Mouse (Mus musculus) CH12.LX (cell line): ENCODE data around the gene Krt12. TPM values are rescaled to one million over a fixed set of nuclear protein-coding genes. Genes with fewer than 3 reads are reported as not detected.

Experiments used
- DNase-seq: peaks from one replicate; pipeline ENCODE4 v3.0.0-alpha.2; 2013; ENCODE audit errors: extremely low read depth
- H3K27ac ChIP-seq: 2 replicates; pipeline ENCODE4 v1.5.1; 2012; ENCODE audit warnings: low read depth, mild to moderate bottlenecking, control low read depth, moderate library complexity; ENCODE audit not compliant: insufficient read depth
- H3K27me3 ChIP-seq: replicated peaks from 2 replicates; pipeline ENCODE3; 2012; ENCODE audit warnings: inconsistent platforms
- H3K36me3 ChIP-seq, 2 experiments: replicated peaks in 1 of 2; 2 replicates each; pipeline versions ENCODE3 to v1.6.1; 2012; ENCODE audit warnings: inconsistent platforms in 1 of 2, low read length in 1 of 2, mild to moderate bottlenecking in 1 of 2, mixed read lengths in 1 of 2, moderate library complexity in 1 of 2; ENCODE audit not compliant: control insufficient read depth in 1 of 2, insufficient read depth in 1 of 2
- H3K4me1 ChIP-seq, 2 experiments: 2 replicates each; pipeline ENCODE4 v1.6.1; 2012; ENCODE audit warnings: inconsistent platforms in 1 of 2, moderate library complexity in 1 of 2; ENCODE audit not compliant: insufficient read depth in 2 of 2, control insufficient read depth in 1 of 2
- H3K4me2 ChIP-seq: 2 replicates; pipeline ENCODE4 v1.6.1; 2012; ENCODE audit warnings: low read depth, mild to moderate bottlenecking, control low read depth; ENCODE audit not compliant: poor library complexity, insufficient read depth, severe bottlenecking
- H3K4me3 ChIP-seq, 3 experiments: fragments of 150-350 bp in 1 of 3; sonication (generic) in 1 of 3; replicated peaks in 1 of 3; 2 replicates each; pipeline versions ENCODE3 to v1.5.1; 2011 to 2012; ENCODE audit warnings: low read depth in 2 of 3, low read length in 2 of 3, mild to moderate bottlenecking in 2 of 3, moderate library complexity in 2 of 3, control low read depth in 1 of 3, improper control_type of control experiment in 1 of 3, inconsistent platforms in 1 of 3, mixed read lengths in 1 of 3; ENCODE audit not compliant: poor library complexity in 1 of 3
- H3K79me2 ChIP-seq: replicated peaks from 2 replicates; pipeline ENCODE4 v1.6.1; 2012; ENCODE audit warnings: mild to moderate bottlenecking, moderate library complexity; ENCODE audit not compliant: control insufficient read depth, poor library complexity, insufficient read depth, severe bottlenecking; ENCODE audit errors: extremely low read depth
- H3K9ac ChIP-seq: 2 replicates; pipeline ENCODE4 v1.6.1; 2012; ENCODE audit warnings: low read depth, mild to moderate bottlenecking, control low read depth, moderate library complexity; ENCODE audit not compliant: insufficient read depth
- H3K9me3 ChIP-seq: replicated peaks from 2 replicates; pipeline ENCODE3; 2012; ENCODE audit warnings: low read length, inconsistent platforms, mixed read lengths
- CHD1 ChIP-seq: IDR thresholded peaks from 2 replicates; pipeline ENCODE4 v1.6.1; 2012; ENCODE audit warnings: low read depth, low read length, improper control_type of control experiment, inconsistent platforms
- CHD2 ChIP-seq: IDR thresholded peaks from 2 replicates; pipeline ENCODE4 v1.6.1; 2011; ENCODE audit warnings: low read length, improper control_type of control experiment
- CTCF ChIP-seq, 2 experiments: IDR thresholded peaks in 1 of 2; conservative IDR thresholded peaks in 1 of 2; 2 replicates each; pipeline ENCODE4 v1.5.1; 2011 to 2012; ENCODE audit warnings: low read depth in 2 of 2, low read length in 2 of 2, improper control_type of control experiment in 1 of 2, inconsistent platforms in 1 of 2, mild to moderate bottlenecking in 1 of 2, moderate library complexity in 1 of 2
- E2F4 ChIP-seq: IDR thresholded peaks from 2 replicates; pipeline ENCODE4 v1.6.1; 2011; ENCODE audit warnings: low read depth, low read length, improper control_type of control experiment; ENCODE audit not compliant: insufficient replicate concordance
- ELF1 ChIP-seq: IDR thresholded peaks from 2 replicates; pipeline ENCODE4 v1.6.1; 2014; ENCODE audit warnings: low read depth, mild to moderate bottlenecking, inconsistent platforms, low read length, improper control_type of control experiment
- EP300 ChIP-seq: IDR thresholded peaks from 2 replicates; pipeline ENCODE4 v1.6.1; 2011; ENCODE audit warnings: low read length, improper control_type of control experiment
- ETS1 ChIP-seq: conservative IDR thresholded peaks from 2 replicates; pipeline ENCODE4 v1.6.1; 2012; ENCODE audit warnings: low read depth, mild to moderate bottlenecking, inconsistent platforms, low read length, improper control_type of control experiment, moderate library complexity
- HCFC1 ChIP-seq: IDR thresholded peaks from 2 replicates; pipeline ENCODE4 v1.6.1; 2012; ENCODE audit warnings: low read depth, mild to moderate bottlenecking, inconsistent platforms, low read length, improper control_type of control experiment
- IRF4 ChIP-seq: IDR thresholded peaks from 2 replicates; pipeline ENCODE4 v1.6.1; 2014; ENCODE audit warnings: low read depth, mild to moderate bottlenecking, inconsistent platforms, low read length, improper control_type of control experiment
- KAT2A ChIP-seq: IDR thresholded peaks from 2 replicates; pipeline ENCODE4 v1.6.1; 2012; ENCODE audit warnings: low read length, improper control_type of control experiment, inconsistent platforms; ENCODE audit not compliant: insufficient replicate concordance
- MAZ ChIP-seq: IDR thresholded peaks from 2 replicates; pipeline ENCODE4 v1.6.1; 2012; ENCODE audit warnings: low read depth, mild to moderate bottlenecking, inconsistent platforms, low read length, improper control_type of control experiment, moderate library complexity
- MEF2A ChIP-seq: IDR thresholded peaks from 2 replicates; pipeline ENCODE4 v1.6.1; 2014; ENCODE audit warnings: low read depth, mild to moderate bottlenecking, inconsistent platforms, low read length, improper control_type of control experiment, borderline replicate concordance
- MXI1 ChIP-seq: IDR thresholded peaks from 2 replicates; pipeline ENCODE4 v1.6.1; 2011; ENCODE audit warnings: mild to moderate bottlenecking, low read depth, low read length, improper control_type of control experiment
- NELFE ChIP-seq: IDR thresholded peaks from 2 replicates; pipeline ENCODE4 v1.6.1; 2011; ENCODE audit warnings: low read depth, low read length, improper control_type of control experiment
- NRF1 ChIP-seq: IDR thresholded peaks from 2 replicates; pipeline ENCODE4 v1.6.1; 2014; ENCODE audit warnings: low read depth, mild to moderate bottlenecking, inconsistent platforms, low read length, improper control_type of control experiment, moderate library complexity
- POLR2A ChIP-seq: IDR thresholded peaks from 2 replicates; pipeline ENCODE4 v1.6.1; 2011; ENCODE audit warnings: low read depth, mild to moderate bottlenecking, improper control_type of control experiment, low read length
- POLR2AphosphoS2 ChIP-seq: IDR thresholded peaks from 2 replicates; pipeline ENCODE4 v1.6.1; 2011; ENCODE audit warnings: low read depth, low read length, improper control_type of control experiment
- RCOR1 ChIP-seq: conservative IDR thresholded peaks from 2 replicates; pipeline ENCODE4 v1.6.1; 2012; ENCODE audit warnings: low read depth, mild to moderate bottlenecking, inconsistent platforms, low read length, improper control_type of control experiment
- SIN3A ChIP-seq: IDR thresholded peaks from 2 replicates; pipeline ENCODE4 v1.6.1; 2012; ENCODE audit warnings: low read length, improper control_type of control experiment, inconsistent platforms
- SMC3 ChIP-seq: IDR thresholded peaks from 2 replicates; pipeline ENCODE4 v1.6.1; 2011; ENCODE audit warnings: low read depth, low read length, improper control_type of control experiment
- TBP ChIP-seq: conservative IDR thresholded peaks from 2 replicates; pipeline ENCODE4 v1.6.1; 2011; ENCODE audit warnings: low read depth, low read length, improper control_type of control experiment
- TCF12 ChIP-seq: IDR thresholded peaks from 2 replicates; pipeline ENCODE4 v1.6.1; 2014; ENCODE audit warnings: low read depth, mild to moderate bottlenecking, inconsistent platforms, low read length, improper control_type of control experiment
- USF1 ChIP-seq: IDR thresholded peaks from 2 replicates; pipeline ENCODE4 v1.6.1; 2014; ENCODE audit warnings: low read depth, mild to moderate bottlenecking, inconsistent platforms, low read length, improper control_type of control experiment
- ZKSCAN1 ChIP-seq: IDR thresholded peaks from 2 replicates; pipeline ENCODE4 v1.6.1; 2012; ENCODE audit warnings: low read depth, inconsistent platforms, low read length, improper control_type of control experiment, borderline replicate concordance
- ZMIZ1 ChIP-seq: IDR thresholded peaks from 2 replicates; pipeline ENCODE4 v1.6.1; 2012; ENCODE audit warnings: low read depth, mild to moderate bottlenecking, inconsistent platforms, low read length, improper control_type of control experiment
- dilution Hi-C: fragments of 300-500 bp; cut with MboI; formaldehyde crosslinking; loops from 2 replicates; pipeline ENCODE4 v1.14.3; 2020; ENCODE audit warnings: low sequenced_read_pairs; ENCODE audit not compliant: extremely low pct_unique_long_range_greater_than_20kb, extremely low pct_ligation_motif_present
- in situ Hi-C: fragments of 300-500 bp; cut with MboI; formaldehyde crosslinking; loops from 3 replicates; pipeline ENCODE4 v1.14.3; 2019; ENCODE audit warnings: low sequenced_read_pairs, low pct_ligation_motif_present, low pct_unique_long_range_greater_than_20kb, mixed read lengths
- polyA plus RNA-seq: library from polyadenylated mRNA; unstranded; fragments of >175 nt; gene quantifications from 2 replicates; pipeline ENCODE4 v1.2.1, GENCODE M21; 2012; ENCODE audit warnings: low read depth; ENCODE audit not compliant: insufficient read length
- total RNA-seq, 2 experiments: library from RNA; depleted of rRNA; stranded (reverse); fragments of 300-350 nt in 1 of 2; fragments of >200 nt in 1 of 2; gene quantifications; 2 replicates each; pipeline ENCODE4 v1.2.3; 2012 to 2014

Gene Krt12
- total and polyA plus RNA-seq, 3 experiments: not detected

DNA sequence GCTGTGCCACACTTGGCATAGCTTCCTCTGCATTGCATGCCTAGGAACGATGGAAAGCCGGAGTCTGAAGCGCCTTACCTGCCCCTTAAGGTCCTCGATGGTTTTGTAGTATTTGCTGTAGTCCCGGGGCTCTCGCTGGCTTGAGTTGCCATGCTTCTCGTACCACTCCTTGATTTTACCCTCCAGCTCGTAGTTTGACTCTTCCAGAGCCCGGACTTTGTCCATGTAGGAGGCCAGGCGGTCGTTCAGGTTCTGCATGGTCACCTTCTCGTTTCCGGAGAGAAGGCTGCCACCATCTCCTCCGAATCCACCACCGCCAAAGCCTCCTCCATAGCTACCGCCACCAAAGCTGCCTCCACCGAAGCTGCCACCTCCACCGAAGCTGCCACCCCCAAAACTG, 33.4 kb downstream of the Krt12 start:
- TF ChIP-seq NRF1 (no peak), POLR2AphosphoS2 (0 out of 2 replicates have a peak, but pooled peaks have one; percentile 39)
- Histone ChIP-seq H3K27me3 (no peaks in the 10 kb centered on the region), H3K9me3 (no peaks in the 10 kb centered on the region), H3K79me2 (no peaks in the 10 kb centered on the region), H3K9ac (no peak overlapping the region), H3K4me2 (no peak overlapping the region), H3K27ac (no peak overlapping the region), H3K36me3 (peaks cover 6 to 34% of the 10 kb centered on the region in 2 experiments), H3K4me1 (peaks cover 5 to 20% of the 10 kb centered on the region in 2 experiments), H3K4me3 (no peak overlapping the region)
- in situ Hi-C loops (loop anchor here (25.0 kb wide), 1 partner anchor 899 kb away; no protein-coding TSS in a partner anchor), dilution Hi-C loops (no loop called here)
- no peak for DNase-seq

DNA sequence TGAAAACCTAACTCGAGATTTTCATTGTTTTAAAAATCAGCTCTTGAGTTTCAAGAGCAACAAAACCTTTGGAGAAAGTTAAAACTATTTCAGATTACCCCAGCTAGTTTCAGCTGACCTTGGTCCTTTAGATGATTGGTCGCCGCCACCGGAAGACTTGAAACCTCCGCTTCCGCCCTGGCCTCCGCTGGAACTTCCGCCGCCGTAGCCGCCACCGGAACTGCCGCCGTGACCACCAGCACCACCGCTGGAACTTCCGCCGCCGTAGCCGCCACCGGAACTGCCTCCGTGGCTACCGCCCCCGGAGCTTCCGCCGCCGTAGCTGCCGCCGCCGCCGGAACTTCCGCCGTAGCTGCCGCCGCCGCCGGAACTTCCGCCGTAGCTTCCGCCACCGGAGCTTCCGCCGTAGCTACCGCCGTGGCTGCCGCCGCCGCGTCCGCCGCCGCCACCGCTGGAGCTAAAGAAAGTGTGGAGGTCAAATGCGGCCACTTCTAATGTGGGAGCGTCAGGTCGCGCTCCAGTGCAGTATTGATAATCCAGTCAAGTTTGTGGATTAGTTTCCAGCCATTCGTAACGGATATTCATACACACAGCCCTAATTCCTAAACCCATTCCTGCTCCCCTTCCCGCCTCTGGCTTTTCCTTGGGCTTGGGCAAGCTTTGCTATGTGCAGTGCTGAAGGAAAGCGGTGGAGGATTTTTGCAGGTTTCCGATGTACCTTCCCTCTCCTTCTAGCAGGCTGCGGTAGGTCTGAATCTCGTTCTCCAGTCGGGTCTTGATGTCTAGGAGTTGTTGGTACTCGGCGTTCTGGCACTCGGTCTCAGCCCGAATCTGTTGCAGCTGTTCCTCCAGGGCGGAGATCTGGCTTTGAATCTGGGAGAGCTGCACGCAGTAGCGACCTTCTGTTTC, 36.0 kb downstream of the Krt12 start:
- Histone ChIP-seq H3K9ac (peak overlapping the region; percentile 94), H3K27ac (peak overlapping the region; percentile 93)
- no peak for TF ChIP-seq CTCF (conservative IDR thresholded peaks at IDR 0.05 in 1 of 2, IDR thresholded peaks at IDR 0.05 in 1 of 2; ENCODE audit: low read depth in 2 of 2, low read length in 2 of 2)
- TF ChIP-seq NELFE: peak; percentile 88
- TF ChIP-seq EP300: no peak
- peak; percentile 41 for TF ChIP-seq NRF1
- peak; percentile 84; the same call in 1 of the 2 replicates for TF ChIP-seq SIN3A
- TF ChIP-seq CHD1: no peak
- TF ChIP-seq RCOR1: peak; percentile 81; the same call in 1 of the 2 replicates
- TF ChIP-seq MAZ: 0 out of 2 replicates have a peak, but pooled peaks have one; percentile 10
- peak; percentile 95 for TF ChIP-seq POLR2A
- TF ChIP-seq CHD2: no peak
- 0 out of 2 replicates have a peak, but pooled peaks have one; percentile 21 for TF ChIP-seq E2F4
- peak; percentile 82; the same call in 1 of the 2 replicates for TF ChIP-seq ZMIZ1
- peak; percentile 71 for TF ChIP-seq POLR2AphosphoS2
- peak; percentile 74; the same call in 1 of the 2 replicates for TF ChIP-seq TCF12
- TF ChIP-seq USF1: peak; percentile 41
- TF ChIP-seq ETS1: no peak; the same call in 1 of the 2 replicates
- peak; percentile 78 for TF ChIP-seq TBP
- 0 out of 2 replicates have a peak, but pooled peaks have one; percentile 65 for TF ChIP-seq MXI1
- TF ChIP-seq MEF2A: peak; percentile 68
- TF ChIP-seq ZKSCAN1: no peak
- TF ChIP-seq ELF1: peak; percentile 97
- peak; percentile 92 for TF ChIP-seq HCFC1
- peak; percentile 52; the same call in 1 of the 2 replicates for TF ChIP-seq IRF4
- no peak for TF ChIP-seq SMC3
- TF ChIP-seq KAT2A: peak; percentile 86; the same call in 1 of the 2 replicates
- TF ChIP-seq, all 38 proteins: peak for 18
- no peaks in the 10 kb centered on the region for H3K27me3 ChIP-seq
- H3K4me1 ChIP-seq: peaks cover 5 to 20% of the 10 kb centered on the region in 2 experiments
- H3K4me2 ChIP-seq: peak overlapping the region; percentile 56
- in situ Hi-C loops: loop anchor here (25.0 kb wide), 1 partner anchor 901 kb away; no protein-coding TSS in a partner anchor
- DNase-seq: peak; percentile 90
- dilution Hi-C loops: no loop called here
- peaks cover 2 to 25% of the 10 kb centered on the region in 2 experiments for H3K36me3 ChIP-seq
- H3K4me3 ChIP-seq: peak overlapping the region; percentile 65 to 92 (median 81)
- H3K9me3 ChIP-seq: no peaks in the 10 kb centered on the region
- H3K79me2 ChIP-seq: no peaks in the 10 kb centered on the region
